Mouse (Mus musculus): ENCODE data around the gene Gm43302. TPM values are rescaled to one million over a fixed set of nuclear protein-coding genes. Genes with fewer than 3 reads are reported as not detected.
"Not testable (repeated sequence)": the region's sequence is repeated elsewhere in the genome, so short reads cannot be mapped to it uniquely, and the experiment has no call there.

Gene Gm43302
- total RNA-seq, 2 experiments from 2014 or later, result 0.31 to 0.42 TPM

GRCm38 (mm10) chr5:105208957-105209356, 84.5 kb downstream of the Gm43302 start:
- DNase-seq (ENCODE audit: low spot score); intact Hi-C loops (cut with DNase I): not testable (repeated sequence)

- intact Hi-C loops (cut with DNase I), result not testable (repeated sequence)
These were observed 92.6 kb downstream of the Gm43302 start for GRCm38 (mm10) chr5:105200791-105201355.

GRCm38 (mm10) chr5:105199149-105199548, 94.3 kb downstream of the Gm43302 start:
- DNase-seq (ENCODE audit: low spot score); intact Hi-C loops (cut with DNase I): not testable (repeated sequence)

More at GRCm38 (mm10) chr5:105200791-105201355, 92.6 kb downstream of the Gm43302 start:
- not testable (repeated sequence) for DNase-seq (ENCODE audit: low spot score)

- DNase-seq (ENCODE audit: low spot score); intact Hi-C loops (cut with DNase I): not testable (repeated sequence)
These were observed 95.5 kb downstream of the Gm43302 start for GRCm38 (mm10) chr5:105197915-105198560.

- DNase-seq (ENCODE audit: low spot score); intact Hi-C loops (cut with DNase I): not testable (repeated sequence)
These were observed 97.2 kb downstream of the Gm43302 start for GRCm38 (mm10) chr5:105196308-105196707.

GRCm38 (mm10) chr5:105192536-105192935, 101.0 kb downstream of the Gm43302 start:
- intact Hi-C loops (cut with DNase I); DNase-seq (ENCODE audit: low spot score): not testable (repeated sequence)

- intact Hi-C loops (cut with DNase I), result no loop called here
These were observed 112.0 kb downstream of the Gm43302 start for GRCm38 (mm10) chr5:105181446-105181845.

More at GRCm38 (mm10) chr5:105181446-105181845, 112.0 kb downstream of the Gm43302 start:
- no peak for DNase-seq (ENCODE audit: low spot score)

Other genes starting within 250 kb of the Gm43302 start
- 1 to 10 TPM; 7.5 to 8.7 TPM for gene Gbp9, start 154.2 kb downstream of the Gm43302 start, total RNA-seq (2021)
- under 1 TPM; 0.14 to 0.16 TPM for gene Gbp8, start 154.2 kb downstream of the Gm43302 start, total RNA-seq (2021)
- gene Gbp4, start 154.1 kb downstream of the Gm43302 start, total RNA-seq (2021), result 1 to 10 TPM; 4.5 to 7.3 TPM
- under 1 TPM in 1 of 2 experiments, not detected in 1; 0.52 TPM for gene Gbp10, start 54.2 kb downstream of the Gm43302 start, total RNA-seq (2021)
- gene Gbp6, start within 50 bp of the Gm43302 start, total RNA-seq (2021), result 1 to 10 TPM; 2.6 to 4.6 TPM
- 1 to 10 TPM; 4.2 to 5.3 TPM for gene Lrrc8b, start 122.1 kb upstream of the Gm43302 start, total RNA-seq (2021)
- gene Lrrc8c, start 225.7 kb upstream of the Gm43302 start, total RNA-seq (2021), result 10 to 100 TPM; 27.6 to 31.7 TPM